Mouse (Mus musculus) liver, embryonic 16.5 days (tissue): Measurements from ENCODE around the gene Ppm1e. TPM values are rescaled to one million over a fixed set of nuclear protein-coding genes. Genes with fewer than 3 reads are reported as not detected.

Source experiments
- ATAC-seq: fragments of 200-750 bp; cut with Nextera tagmentation; 2 replicates; pipeline ENCODE4 v1.8.0; 2017; ENCODE audit warnings: low read depth, mild to moderate bottlenecking, moderate number of reproducible peaks, moderate library complexity
- H3K27ac ChIP-seq: fragments of 300-500 bp; sonication (generic); 2 replicates; pipeline ENCODE4 v1.5.1; 2014; ENCODE audit warnings: mild to moderate bottlenecking, low read length
- H3K27me3 ChIP-seq: fragments of 300-500 bp; sonication (generic); 2 replicates; pipeline ENCODE4 v1.6.1; 2014; ENCODE audit warnings: low read depth, low read length, mixed read lengths; ENCODE audit not compliant: control insufficient read depth, insufficient read depth
- H3K36me3 ChIP-seq: fragments of 300-500 bp; sonication (generic); 2 replicates; pipeline ENCODE4 v1.6.1; 2014; ENCODE audit warnings: mild to moderate bottlenecking; ENCODE audit not compliant: control insufficient read depth, insufficient read depth
- H3K4me1 ChIP-seq: fragments of 300-500 bp; sonication (generic); 2 replicates; pipeline ENCODE4 v1.6.1; 2014; ENCODE audit warnings: low read depth, low read length, mixed read lengths; ENCODE audit not compliant: control insufficient read depth
- H3K4me2 ChIP-seq: fragments of 300-500 bp; sonication (generic); 2 replicates; pipeline ENCODE4 v1.6.1; 2014; ENCODE audit warnings: low read depth, low read length, mixed read lengths
- H3K4me3 ChIP-seq: fragments of 300-500 bp; sonication (generic); 2 replicates; pipeline ENCODE4 v1.5.1; 2014; ENCODE audit warnings: low read depth, mild to moderate bottlenecking, low read length
- H3K9ac ChIP-seq: fragments of 300-500 bp; sonication (generic); 2 replicates; pipeline ENCODE4 v1.6.1; 2014; ENCODE audit warnings: low read depth, low read length
- H3K9me3 ChIP-seq: fragments of 300-500 bp; sonication (generic); replicated peaks from 2 replicates; pipeline ENCODE4 v1.6.1; 2016; ENCODE audit warnings: low read length; ENCODE audit not compliant: control insufficient read depth
- WGBS: fragments of 180-500 bp; shearing (Covaris S2); extraction: QIAGEN DNeasy Blood & Tissue Kit; methylation state at CpG from one replicate; pipeline ENCODE4 v1.1.7; 2014; ENCODE audit not compliant: insufficient replicate concordance; 5-methylcytosine and 5-hydroxymethylcytosine counted together
- polyA plus RNA-seq: library from polyadenylated mRNA; unstranded; fragments of >200 nt; fragmentation: Nextera tagmentation; extraction: Ambion mirVana; gene quantifications from 2 replicates; pipeline ENCODE4 v1.2.1, GENCODE M21; 2015

The Ppm1e gene
- polyA plus RNA-seq, 1 experiment from 2014 or later, result 1.6 TPM

DNA sequence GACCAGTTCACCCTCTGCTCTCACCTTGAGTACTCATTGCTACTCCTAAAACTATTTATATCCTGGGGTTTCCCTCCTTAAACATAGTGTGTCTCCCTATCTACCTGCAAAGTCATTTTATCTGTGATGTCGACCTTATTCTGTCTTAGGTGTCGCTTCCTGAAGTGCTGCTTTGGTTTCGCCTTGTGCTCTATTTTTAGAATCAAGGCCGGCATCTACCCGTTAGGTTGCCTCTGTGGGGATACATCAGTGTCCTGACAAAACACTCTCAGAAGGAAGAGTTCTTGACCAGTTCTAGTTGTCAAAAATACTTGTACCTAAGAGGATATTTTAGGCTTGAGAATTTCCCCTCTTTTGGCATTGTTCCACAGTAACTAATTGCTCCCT lies 123.3 kb downstream of the Ppm1e start:
- no peak overlapping the region for H3K9ac ChIP-seq
- no peak overlapping the region for H3K4me3 ChIP-seq
- H3K9me3 ChIP-seq, result no peaks in the 10 kb centered on the region
- H3K27ac ChIP-seq, result no peak overlapping the region
- H3K36me3 ChIP-seq, result no peaks in the 10 kb centered on the region
- H3K4me1 ChIP-seq, result no peaks in the 10 kb centered on the region
- ATAC-seq, result no peak
- no peaks in the 10 kb centered on the region for H3K27me3 ChIP-seq
- 55% methylated on average over 5 of the region's 5 CpGs for WGBS
- H3K4me2 ChIP-seq, result no peak overlapping the region

- Histone ChIP-seq H3K36me3 (no peaks in the 10 kb centered on the region), H3K27me3 (no peaks in the 10 kb centered on the region), H3K27ac (no peak overlapping the region), H3K9ac (no peak overlapping the region), H3K4me2 (no peak overlapping the region), H3K4me3 (no peak overlapping the region), H3K4me1 (no peaks in the 10 kb centered on the region), H3K9me3 (no peaks in the 10 kb centered on the region)
- WGBS, result 82% methylated on average over 12 of the region's 12 CpGs
- ATAC-seq, result no peak
These were observed 123.9 kb downstream of the Ppm1e start for GRCm38 (mm10) chr11:87234743-87235485.

DNA sequence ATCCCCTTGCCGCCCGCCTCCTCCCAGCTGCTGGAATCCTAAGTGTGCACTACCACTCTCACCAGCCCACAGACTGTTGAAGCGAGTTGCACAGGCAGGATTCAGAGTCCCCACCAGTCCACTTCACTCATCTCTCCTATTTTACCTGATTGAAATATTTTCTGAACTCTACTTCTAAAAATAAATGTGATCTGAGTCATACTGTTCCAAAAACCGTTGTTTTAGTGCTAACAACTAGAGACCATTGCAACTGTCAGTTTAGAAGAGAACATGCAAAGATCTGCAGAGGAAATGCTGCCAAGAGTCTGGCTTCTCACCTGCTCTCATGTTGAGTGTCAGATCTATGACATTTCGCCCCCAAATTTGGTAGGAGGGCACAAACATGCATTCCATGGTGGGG lies 125.4 kb downstream of the Ppm1e start:
- no peak overlapping the region for H3K27ac ChIP-seq
- no peak overlapping the region for H3K4me3 ChIP-seq
- 77% methylated on average over 5 of the region's 5 CpGs for WGBS
- no peak overlapping the region for H3K9ac ChIP-seq
- ATAC-seq, result no peak
- H3K4me2 ChIP-seq, result no peak overlapping the region
- H3K9me3 ChIP-seq, result no peaks in the 10 kb centered on the region
- no peaks in the 10 kb centered on the region for H3K27me3 ChIP-seq
- H3K4me1 ChIP-seq, result no peaks in the 10 kb centered on the region
- H3K36me3 ChIP-seq, result no peaks in the 10 kb centered on the region

DNA sequence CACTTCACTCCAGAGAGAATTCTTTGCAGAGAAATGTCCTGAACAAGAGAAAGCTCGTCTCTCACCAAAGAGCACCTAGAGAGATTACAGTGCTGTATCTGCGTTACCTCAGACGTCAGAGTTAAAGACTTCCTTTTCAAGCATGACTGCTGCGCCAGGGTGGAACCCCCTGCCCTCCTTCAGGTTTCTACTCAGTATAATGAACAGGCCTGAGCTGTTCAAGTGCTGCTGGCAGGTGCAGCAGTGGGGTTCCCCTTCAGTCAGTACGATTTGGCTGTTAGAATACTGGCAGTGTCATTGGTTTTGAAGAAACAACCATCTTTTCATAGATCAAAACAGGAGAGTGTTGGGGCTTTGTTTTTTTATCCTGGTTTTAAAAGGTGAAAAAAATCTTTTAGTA lies 131.8 kb downstream of the Ppm1e start:
- no peak overlapping the region for H3K9ac ChIP-seq
- no peak overlapping the region for H3K4me3 ChIP-seq
- H3K4me1 ChIP-seq, result no peaks in the 10 kb centered on the region
- H3K27me3 ChIP-seq, result no peaks in the 10 kb centered on the region
- H3K36me3 ChIP-seq, result peaks cover 4% of the 10 kb centered on the region
- H3K27ac ChIP-seq, result no peak overlapping the region
- ATAC-seq, result no peak
- 77% methylated on average over 5 of the region's 5 CpGs for WGBS
- no peak overlapping the region for H3K4me2 ChIP-seq
- H3K9me3 ChIP-seq, result no peaks in the 10 kb centered on the region

DNA sequence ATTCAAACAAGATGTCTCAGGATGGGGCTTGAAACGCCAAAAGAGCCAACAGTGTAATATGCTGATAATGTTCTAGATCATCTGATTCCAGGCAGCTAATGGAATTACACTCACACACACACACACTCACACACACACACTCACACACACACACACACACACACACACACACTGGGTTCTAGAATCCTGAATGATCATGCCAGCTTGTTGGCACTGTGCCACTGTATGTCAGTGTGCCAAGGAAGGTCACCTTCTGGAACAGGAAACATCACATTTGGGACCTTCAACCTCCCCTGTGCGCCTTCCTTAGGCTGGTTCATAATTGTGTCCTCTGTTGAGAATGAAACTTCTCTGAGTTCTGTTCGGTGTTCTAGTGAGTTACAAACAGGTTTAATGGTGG lies 136.1 kb downstream of the Ppm1e start:
- Histone ChIP-seq H3K9me3 (no peaks in the 10 kb centered on the region), H3K27ac (no peak overlapping the region), H3K27me3 (no peaks in the 10 kb centered on the region), H3K4me1 (no peaks in the 10 kb centered on the region), H3K36me3 (peaks cover 4% of the 10 kb centered on the region), H3K4me3 (no peak overlapping the region), H3K4me2 (no peak overlapping the region), H3K9ac (no peak overlapping the region)
- no peak for ATAC-seq
- WGBS, result 76% methylated on average over 3 of the region's 3 CpGs

- WGBS, result 27% methylated on average over 5 of the region's 5 CpGs
These were observed 146.5 kb downstream of the Ppm1e start for GRCm38 (mm10) chr11:87212313-87212712.

More at GRCm38 (mm10) chr11:87212313-87212712, 146.5 kb downstream of the Ppm1e start:
- no peaks in the 10 kb centered on the region for H3K4me1 ChIP-seq
- no peak overlapping the region for H3K9ac ChIP-seq
- H3K36me3 ChIP-seq, result no peaks in the 10 kb centered on the region
- no peak overlapping the region for H3K27ac ChIP-seq
- no peak for ATAC-seq
- H3K27me3 ChIP-seq, result no peaks in the 10 kb centered on the region
- no peak overlapping the region for H3K4me2 ChIP-seq
- no peaks in the 10 kb centered on the region for H3K9me3 ChIP-seq
- H3K4me3 ChIP-seq, result no peak overlapping the region

Other genes with a start within 250 kb of the Ppm1e start
- gene Ska2, start 249.8 kb downstream of the Ppm1e start, polyA plus RNA-seq, result 20.6 and 25.6 TPM in 2 replicates
- gene Trim37, start 231.9 kb downstream of the Ppm1e start, polyA plus RNA-seq, result 14.0 and 14.5 TPM in 2 replicates
- gene Rad51c, start 45.9 kb upstream of the Ppm1e start, polyA plus RNA-seq, result 3.9 and 4.4 TPM in 2 replicates
- gene Tex14, start 46.0 kb upstream of the Ppm1e start, polyA plus RNA-seq, result 0.08 and 0.21 TPM in 2 replicates
- not detected in 2 replicates for gene Gm11492, start 207.6 kb upstream of the Ppm1e start, polyA plus RNA-seq
- 11.6 and 12.0 TPM in 2 replicates for gene Sept4, start 209.9 kb upstream of the Ppm1e start, polyA plus RNA-seq
- 10.1 and 10.5 TPM in 2 replicates for gene Mtmr4, start 233.1 kb upstream of the Ppm1e start, polyA plus RNA-seq